Mouse (Mus musculus) right cerebral cortex, postnatal 14 days (tissue): ENCODE data around the gene Cpt2.

Experiments
- DNase-seq: peaks from one replicate; pipeline ENCODE4 v3.0.0; 2022

The Cpt2 gene

DNA sequence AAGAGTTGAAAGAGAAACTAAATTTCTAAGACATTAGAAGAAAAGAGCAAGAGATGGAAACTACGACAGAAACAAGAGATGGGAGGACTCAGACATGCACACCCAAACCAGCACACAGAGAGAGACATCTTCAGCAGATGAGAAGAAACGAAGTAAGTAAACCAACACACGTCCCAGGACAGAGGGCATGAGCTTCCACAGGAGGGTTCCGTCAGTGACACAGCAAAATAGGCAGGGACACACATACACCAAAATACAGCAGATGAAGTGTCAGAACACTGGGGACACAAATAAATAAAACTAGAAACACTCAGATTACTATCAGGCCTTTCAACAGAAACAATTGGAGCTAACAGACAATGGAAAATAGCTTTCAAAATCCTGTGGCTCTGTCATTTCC is 13.4 kb downstream of the Cpt2 start:
- no peak for DNase-seq

DNA sequence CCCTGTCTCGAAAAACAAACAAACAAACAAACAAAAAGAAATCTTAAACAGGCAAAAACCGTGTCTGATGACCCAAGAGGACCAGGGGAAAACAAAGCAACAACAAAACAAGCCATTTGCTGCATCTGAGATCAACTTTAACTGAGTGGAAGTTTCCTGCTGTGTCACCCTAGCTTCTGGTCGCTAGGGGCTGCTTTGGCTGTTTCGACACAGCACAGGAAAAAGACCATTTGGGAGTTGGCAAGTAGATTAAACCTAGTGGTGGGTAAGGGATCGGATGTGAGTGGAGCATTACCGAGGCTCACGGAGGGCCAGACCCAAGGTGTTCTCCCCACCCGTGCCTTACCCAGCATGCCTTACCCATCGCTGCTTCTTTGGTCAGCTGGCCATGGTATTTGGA is 16.8 kb downstream of the Cpt2 start:
- DNase-seq, result no peak

DNA sequence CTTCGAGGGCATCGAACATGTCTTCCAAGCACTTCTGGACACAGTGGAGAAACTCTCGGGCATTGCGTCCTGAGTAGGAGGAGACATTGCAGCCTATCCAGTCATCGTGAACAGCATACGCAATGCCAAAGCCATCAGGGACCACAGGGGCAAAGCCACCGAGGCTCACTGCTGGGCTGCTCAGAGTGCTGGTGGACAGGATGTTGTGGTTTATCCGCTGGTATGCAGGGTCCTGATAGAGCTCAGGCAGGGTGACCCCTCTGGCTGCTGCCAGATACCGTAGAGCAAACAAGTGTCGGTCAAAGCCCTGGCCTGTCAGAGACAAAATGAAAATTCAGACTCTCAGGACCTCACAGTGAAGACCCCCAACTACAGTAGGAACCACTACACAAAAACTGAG is 19.2 kb downstream of the Cpt2 start:
- no peak for DNase-seq

DNA sequence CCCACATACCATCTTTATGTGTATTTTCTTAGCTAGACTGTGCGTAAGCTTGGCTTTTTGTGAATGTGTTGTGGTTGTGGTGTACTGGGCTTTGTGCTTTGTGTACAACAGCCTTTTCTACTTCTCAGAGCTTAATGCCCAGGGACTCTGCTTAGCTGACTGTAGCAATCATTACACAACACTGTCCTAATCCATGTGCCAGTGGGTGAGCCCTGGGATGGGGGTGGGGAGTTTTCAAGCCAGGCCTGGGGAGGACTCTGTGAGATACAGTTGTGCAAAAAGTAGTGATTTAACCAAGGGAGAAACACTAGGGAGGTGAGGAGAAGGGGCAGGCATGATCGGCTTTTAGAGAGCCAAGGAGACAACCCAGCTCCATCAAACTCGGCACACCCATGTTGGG is 23.2 kb downstream of the Cpt2 start:
- DNase-seq, result no peak

DNA sequence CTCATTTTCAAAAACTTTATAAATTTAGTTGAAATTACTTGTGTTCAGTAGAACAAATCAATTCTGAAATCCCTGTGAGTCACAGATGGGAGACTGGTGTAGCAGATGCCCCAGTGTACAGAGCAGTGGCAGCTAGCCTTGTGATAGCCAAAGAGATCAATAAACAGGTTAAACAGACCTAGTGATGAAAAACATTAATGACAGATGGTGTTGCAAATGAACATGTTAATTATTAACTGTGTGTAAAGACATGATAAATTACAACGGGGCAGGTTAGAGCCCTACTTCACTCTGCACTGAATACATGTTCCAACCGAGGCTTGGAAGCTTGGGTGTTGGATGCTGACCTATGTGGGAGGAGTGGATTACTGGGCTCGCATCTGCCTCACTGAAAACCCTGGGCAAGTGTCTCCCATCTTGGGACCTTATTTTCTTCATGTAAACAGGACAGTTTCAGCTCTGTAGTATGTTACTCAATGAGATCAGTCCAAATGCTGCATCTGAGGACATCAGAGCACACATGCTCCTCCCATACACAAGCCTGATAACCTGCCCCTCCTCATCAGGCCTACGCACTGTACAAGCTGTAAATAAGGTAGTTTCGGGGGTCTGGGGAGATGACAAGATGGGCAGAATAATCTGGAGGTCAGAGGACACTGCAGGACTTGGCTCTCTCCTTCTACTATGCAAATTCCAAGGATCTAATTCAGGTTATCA is 24.0 kb downstream of the Cpt2 start:
- DNase-seq, result no peak

DNA sequence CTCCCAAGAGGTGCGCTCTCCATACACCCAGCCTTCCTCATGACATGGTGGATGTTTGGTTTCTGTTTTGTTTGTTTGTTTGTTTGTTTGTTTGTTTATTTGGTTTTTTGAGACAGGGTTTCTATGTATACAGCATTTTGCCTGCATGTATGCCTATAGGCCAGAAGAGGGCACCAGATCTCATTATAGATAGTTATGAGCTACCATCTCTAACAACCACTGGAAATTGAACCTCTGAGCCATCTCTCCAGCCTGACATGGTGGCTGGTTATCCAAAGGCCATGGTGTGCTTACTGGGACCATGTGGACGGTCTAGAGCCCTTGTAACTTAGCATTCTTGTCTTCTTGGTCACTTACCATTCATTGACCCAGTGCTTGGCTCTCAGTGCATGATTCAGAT is 30.7 kb downstream of the Cpt2 start:
- DNase-seq, result no peak

DNA sequence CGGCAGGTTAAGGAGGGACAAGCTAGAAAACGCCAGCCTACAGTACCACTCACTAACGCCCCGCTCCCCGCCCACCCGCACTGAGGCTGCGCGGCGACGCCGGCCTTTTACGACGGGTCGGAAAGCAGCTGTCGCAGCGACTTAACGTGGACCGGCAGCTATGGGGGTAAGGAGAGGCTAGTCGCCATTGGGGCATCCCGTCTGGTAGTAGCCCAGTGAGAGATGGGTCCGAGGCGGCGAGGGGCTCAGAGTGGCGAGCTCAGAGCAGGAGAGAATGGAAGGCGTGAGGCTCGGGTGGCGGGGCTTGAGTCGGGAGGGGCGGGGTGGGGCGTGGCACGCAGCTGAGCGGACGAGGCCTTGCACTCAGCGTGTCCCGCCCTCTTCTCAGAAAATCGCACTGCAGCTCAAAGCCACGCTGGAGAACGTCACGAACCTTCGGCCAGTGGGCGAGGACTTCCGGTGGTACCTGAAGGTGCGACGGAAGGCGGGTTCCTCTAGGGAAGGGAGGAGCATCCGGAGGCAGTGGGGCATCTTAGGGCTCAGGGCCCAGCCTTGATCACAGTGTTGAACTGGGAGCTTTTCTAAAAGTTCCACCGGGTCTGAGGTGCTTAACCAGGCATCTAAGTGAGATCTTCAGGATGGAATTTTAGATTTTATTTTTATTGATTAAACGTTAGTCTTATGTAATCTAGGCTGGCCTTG is 33.5 kb downstream of the Cpt2 start, which contains the start of gene 0610037L13Rik:
0610037L13Rik (plus strand) TSS at position 83 of the 702 bp plus-strand sequence.
- DNase-seq, result peak; percentile 92

DNA sequence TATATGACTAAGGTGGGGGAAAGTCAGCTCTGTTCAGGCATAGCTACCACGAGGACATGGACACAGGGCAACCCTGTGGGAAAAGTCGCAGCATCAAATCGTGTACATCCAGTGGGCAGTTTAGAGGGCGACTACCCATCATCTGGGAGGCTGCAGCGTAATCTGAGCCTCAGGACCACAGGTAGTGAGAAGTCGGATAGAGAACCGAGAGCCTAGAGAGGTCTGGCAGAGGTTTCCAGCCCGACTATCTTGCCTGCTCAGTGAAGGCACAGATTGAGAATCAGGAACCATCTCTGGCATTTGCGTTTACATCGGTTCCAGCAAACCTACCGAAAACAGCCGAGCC is 34.1 kb downstream of the Cpt2 start:
- DNase-seq, result no peak

DNA sequence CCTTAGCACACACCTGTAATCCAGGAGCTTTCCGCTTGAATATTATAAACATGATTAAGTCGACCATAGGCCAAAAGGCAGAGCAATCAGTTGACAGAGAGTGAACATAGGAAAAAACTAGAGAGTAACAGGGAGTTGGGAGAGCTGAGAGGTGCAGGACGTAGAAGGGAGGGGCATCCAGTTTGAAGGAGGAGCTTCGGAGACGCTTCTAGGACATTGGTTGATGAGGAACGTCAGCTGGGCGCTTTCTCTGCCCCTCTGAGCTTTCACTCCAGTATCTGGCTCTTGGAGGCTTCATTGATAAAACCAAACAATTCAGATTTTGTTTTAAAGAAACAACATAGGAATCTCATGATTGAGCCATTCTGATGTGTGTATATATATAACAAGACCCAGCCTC is 37.0 kb downstream of the Cpt2 start:
- DNase-seq, result no peak

DNA sequence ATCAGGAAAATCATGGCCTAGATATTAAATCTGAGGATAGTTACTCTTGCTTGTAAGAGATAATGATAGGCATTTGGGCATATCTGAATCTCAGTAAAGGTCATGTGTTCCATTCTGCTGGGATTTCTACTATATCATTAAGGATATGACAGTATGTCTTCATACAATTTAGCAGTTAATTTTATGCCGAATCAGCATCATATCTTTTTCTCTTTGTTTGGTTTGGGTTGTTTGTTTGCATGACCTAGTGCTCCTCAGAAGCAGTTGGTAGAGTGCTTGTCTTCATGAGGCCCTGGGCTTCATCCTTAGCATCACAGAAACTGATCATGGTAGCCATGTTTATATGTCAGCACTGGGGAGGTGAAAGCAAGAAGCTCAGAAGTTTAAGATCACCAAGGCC is 41.8 kb downstream of the Cpt2 start:
- no peak for DNase-seq

DNA sequence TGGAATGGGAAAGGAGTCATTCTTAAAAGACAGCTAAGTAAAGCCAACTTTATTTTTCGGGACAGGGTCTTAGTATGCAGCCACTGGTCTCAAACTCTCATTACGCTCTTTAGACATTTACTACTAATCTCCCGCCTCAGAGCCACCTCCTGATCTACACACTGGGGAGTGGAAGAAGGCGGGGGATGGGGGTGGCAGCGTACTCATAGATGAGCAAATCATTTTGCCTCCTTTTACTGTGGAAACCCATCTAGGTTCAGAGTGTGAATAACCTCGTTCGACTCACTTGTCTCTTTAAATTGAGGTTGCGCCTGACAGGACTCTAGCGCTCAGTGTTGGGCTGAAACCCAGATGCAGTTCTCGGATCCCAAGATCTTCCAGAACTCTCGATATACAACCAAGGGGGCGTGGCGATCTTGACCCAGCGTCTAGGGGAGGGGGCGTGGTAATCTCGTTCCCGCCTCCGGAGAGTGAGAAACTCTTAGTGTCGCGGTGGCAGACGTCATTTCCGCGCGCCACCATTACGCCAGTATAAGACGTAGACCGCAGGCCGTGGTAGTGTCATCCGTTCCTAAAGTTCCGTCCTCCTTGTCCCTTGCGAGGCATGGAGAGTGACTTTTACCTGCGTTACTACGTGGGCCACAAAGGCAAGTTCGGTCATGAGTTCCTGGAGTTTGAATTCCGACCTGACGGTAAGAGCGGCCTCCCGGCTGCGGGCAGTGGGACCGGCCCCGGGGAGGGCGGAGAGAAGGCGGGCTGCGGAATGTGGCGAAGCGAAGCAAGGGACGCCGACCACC is 44.0 kb downstream of the Cpt2 start, which contains the start of gene Magoh:
Magoh (plus strand) TSS at position 502 of the 797 bp plus-strand sequence.
- peak; percentile 98 for DNase-seq

DNA sequence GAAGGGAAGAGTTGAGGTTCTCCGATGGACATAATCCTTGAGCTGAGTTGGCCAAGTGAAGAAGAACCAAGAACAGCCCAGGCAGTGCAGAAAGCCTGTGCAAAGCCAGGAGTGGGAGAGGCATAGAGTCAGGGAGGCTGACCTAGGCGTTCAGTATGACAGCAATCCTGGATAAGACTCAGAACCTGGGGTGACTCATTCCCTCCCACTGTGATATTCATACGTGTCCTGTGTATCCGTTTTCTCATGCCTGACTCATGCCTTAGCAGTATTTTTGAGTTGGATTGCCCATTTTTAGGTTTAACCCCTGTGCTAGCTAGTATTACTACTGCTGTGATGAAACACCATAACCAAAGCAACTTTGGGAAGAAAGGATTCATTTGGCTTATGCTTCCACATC is 58.5 kb downstream of the Cpt2 start:
- DNase-seq, result no peak

DNA sequence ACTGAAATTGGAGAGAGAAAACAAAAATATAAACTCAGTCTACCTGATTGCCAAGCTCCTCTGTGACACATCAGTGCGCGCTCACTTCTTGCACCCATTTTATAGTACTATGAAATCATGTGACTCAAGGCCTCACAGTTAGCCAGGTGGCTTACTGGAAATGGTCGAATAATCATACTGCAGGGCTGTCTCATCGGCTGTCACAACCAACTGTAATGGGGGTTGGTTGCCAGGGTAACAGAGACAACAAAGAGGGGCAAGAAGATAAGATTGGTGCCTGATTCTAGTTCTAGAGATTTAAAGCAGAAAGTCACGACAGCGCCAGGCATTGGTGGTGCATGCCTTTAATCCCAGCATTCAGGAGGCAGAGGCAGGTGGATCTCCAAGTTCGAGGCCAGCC is 64.4 kb downstream of the Cpt2 start:
- no peak for DNase-seq

DNA sequence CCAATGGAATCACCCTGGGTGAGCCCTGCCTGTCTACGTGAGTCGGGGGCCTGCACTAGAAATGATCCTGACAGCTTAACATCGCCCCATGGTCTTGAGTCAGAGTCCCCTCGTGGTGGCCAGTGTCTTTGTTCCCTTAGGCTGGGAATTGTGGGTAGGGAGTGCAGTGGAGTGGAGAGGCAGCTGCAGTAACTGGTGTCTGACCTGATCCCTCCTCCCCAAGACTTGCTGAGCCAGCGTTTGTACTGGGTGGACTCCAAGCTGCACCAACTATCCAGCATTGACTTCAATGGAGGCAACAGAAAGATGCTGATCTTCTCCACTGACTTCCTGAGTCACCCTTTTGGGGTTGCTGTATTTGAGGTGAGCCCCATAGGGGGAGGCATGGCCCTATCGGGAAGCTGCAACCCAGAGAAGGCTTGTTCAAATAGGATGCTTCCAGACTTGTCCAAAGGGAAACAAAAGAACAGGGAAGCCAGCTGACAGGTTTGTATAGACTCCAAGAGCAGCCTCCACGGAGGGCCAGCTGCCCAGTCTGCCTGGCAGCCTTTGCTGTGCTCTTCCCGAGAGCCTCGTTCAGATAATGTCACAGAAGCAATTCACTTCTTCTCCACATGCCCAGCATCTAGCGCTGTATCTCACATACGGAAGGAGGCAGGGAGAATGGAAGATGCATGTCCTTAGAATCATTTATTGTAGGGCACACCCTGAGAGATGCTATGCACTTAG is 66.3 kb downstream of the Cpt2 start:
- no peak for DNase-seq
